Mouse (Mus musculus): ENCODE results near the gene Chd9.

Gene Chd9

DNA sequence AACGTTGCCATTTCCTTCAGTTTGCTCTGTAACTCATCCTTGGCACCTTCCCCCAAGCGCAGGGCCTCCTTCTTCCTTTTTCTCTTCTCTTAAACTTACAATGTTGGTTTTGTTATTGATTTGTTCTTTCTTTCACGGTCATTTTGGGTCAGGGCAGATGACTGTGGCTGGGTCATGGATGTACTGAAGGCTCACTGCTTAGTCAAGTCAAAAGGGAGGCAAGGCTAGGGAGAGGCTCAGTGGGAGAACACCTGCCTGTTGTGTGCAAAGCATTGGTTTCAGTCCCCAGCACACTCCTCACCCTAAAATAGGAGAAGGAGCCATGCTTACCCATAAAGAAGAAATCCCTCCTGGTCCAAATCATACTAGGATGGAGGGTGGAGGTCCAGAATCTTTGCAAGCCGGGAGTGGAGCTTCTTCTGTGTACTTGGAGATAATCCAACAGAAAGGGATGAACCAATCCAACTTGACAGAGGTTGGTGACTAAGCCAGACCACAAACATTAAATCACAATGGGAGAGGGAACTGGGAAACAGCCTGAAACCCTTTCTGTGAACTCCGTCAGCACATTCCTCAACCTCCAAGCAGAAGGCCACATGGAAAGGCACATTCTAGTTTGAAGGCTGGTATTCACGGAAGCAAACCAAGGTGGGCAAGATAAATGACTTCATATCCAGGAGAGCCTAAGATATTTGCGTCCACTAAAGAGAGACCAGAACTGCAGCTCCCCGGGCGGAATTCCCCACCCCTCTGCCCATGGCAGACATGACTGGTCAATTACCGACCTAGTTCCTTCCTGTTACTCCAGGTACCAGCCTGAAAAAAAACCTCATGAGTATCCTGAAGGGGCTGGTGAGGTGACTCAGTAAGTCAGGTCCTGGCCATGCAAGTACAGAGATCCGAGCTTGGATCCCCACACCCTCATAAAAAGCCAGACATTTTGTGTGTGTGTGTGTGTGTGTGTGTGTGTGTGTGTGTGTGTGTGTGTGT lies 11.9 kb downstream of the Chd9 start:
- no peak for DNase-seq (ENCODE audit: low spot score)

DNA sequence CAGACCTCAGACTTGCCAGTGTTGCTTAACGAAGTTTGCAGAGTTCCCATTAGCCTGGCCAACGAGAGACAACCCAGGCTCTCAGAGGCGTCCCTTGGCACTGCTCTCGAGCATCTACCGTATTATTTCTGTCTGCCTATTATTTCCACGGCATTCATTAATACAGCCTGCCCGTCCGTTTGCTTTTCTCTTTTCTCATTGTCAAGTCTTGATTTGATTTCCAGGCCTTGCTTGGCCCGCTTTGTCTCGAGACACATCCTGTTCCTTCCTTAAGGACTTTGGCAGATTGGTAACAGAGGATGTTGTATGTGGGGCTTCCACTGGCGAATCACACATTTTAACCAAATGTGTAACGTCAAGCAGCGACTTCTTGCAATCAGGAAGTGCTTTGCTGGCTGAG lies 13.2 kb downstream of the Chd9 start:
- no peak for DNase-seq (ENCODE audit: low spot score)

DNA sequence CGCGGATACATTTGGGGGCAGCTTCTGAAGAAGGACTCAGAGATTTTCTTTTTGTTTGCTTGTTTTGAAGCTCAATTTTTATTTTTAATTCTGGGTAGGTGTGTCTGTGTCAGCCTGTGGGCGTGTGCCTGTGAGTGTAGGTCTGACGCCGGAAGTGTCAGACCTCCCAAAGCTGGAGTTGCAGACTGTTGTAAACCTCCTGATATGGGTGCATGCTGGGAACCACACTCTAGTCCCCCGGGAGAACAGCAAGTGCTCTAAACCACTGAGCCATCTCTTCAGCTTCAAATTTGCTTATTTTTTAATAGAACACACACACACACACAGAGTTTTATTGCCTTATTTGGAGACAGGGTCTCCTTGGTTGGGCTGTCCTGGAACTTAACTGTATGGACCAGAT lies 15.0 kb downstream of the Chd9 start:
- DNase-seq (ENCODE audit: low spot score) = no peak

DNA sequence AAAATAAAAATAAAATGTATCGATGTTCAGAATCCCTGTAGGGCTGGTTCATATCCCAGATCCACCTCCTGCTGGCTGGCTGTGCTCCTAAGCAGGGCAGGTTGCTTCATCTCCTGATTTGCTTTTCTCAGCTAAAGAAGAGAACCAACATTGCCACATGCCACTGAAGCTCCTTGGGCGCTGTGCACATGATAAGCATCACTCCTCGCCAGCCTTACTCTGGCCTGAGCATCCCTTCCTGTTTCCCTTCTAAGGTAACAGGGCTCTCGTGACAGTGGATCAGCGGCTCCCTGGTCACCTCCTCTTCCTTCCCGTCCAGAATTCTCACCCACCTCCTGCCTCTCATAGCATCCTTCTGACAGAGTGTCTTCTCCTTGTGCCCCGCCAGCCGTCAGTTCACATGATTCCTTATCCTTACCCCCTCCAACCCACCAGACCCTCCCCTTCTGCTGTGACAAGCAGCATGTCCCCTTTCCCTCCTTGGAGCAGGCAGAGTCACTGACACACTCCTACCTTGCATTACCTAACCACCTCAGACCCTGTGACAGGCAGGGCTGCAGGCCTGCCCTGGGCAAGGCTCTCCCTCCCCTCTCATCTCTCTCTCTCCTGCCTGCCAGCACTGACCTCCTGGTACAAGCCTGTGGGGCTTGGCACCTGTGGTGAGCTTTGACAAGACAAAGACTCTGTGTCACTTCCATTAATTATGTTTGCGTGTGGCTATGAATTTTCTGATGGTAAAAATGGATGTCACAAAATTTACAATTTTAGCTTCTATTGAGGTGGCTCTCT lies 16.2 kb downstream of the Chd9 start:
- no peak for DNase-seq (ENCODE audit: low spot score)

DNA sequence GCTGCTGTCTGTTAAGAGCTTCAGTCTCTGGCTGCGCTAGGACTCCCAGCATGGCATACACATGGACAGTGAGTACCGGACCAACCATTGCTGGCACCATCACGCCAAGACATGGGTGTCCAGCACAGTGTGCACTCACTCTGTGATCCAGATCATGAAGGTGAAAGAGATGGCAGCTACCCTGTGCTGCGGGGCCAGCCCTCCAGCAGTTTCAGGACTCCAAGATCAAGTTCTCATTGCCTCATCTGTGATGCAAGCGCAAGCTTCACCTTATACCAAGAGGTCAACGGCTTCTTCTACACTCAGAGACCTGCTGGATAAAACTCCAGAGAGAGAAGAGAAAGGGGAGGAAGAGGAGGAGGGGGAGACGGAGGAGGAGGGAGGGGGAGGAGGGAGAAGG lies 19.8 kb downstream of the Chd9 start:
- DNase-seq (ENCODE audit: low spot score) = no peak

DNA sequence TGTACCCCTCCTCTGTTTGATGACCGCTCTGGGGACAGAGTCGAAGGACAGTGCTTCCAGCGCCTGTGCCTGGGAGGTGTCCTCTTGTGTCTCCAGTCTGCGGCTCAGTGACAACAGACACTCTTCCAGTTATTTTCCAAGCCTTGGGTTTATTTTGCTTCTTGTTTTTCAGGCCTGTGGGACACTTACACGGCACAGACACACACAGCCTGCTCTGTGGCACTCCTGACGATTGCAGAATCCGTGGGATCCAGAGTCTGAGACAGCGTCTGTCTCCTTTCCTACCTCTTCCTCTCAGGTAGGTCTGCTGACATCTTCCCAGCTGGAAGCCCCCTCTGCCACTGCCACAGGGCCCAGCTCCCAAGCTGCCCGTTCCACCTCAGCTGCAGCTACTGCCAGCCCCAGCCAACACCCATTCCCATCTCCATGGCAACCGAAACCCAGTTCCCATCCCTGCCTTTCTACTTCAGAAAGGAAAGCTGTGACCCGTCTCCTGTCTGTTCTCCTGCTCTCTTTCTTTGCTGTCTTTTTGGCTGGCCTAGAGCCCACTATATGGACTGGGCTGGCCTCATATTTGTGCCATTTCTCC lies 21.4 kb downstream of the Chd9 start:
- no peak for DNase-seq (ENCODE audit: low spot score)

DNA sequence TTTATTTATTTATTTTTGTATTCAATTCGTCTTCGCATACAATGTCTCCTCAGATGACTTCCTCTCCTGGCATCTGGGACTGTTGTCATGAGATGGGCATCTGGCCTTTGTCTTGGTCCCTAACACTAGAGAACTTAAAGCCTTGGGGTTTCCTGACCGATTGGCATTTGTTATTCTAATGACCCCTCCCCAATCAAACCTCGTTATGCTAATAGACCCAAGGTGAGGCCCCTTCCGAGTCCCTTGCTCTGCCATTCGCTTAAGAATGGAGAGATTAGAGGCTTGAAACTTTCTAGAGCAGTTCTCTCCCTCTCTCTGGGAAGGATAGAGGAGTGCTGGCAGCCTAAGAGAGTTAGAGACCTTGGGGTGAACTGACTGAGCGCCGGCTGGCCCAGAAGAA lies 23.4 kb downstream of the Chd9 start:
- DNase-seq (ENCODE audit: low spot score) = no peak

DNA sequence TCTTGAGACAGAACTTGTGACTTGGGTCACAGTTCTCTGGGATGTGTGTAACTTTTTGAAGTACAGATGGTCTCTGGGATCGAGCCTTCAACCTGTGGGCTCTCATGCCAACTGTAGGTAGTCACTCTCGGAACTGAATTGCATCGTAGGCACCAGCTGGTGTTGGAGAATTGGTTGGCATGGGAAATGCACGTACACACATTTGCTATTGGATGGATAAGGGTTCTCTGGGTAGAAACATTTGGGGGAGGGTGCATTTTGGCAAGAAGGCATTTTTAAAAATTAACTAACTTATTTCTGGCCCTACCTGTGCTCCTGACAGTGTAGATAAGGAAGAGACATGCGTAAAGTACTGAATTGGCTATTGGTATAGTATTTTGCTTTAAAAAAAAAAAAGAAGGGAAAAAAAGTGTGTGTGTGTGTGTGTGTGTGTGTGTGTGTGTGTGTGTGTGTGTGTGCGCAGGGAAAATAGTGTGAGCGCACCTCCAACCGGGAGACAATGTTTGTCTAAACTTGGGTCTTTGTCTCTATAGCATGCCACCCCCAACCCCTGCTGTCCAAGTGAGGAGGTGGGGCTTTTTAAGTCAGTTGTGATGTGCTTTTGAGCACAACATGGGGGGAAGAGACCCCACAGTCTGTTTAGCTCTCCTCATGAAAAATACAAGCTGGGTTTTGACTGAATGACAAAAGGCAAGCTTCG lies 26.0 kb downstream of the Chd9 start:
- DNase-seq (ENCODE audit: low spot score) = no peak

DNA sequence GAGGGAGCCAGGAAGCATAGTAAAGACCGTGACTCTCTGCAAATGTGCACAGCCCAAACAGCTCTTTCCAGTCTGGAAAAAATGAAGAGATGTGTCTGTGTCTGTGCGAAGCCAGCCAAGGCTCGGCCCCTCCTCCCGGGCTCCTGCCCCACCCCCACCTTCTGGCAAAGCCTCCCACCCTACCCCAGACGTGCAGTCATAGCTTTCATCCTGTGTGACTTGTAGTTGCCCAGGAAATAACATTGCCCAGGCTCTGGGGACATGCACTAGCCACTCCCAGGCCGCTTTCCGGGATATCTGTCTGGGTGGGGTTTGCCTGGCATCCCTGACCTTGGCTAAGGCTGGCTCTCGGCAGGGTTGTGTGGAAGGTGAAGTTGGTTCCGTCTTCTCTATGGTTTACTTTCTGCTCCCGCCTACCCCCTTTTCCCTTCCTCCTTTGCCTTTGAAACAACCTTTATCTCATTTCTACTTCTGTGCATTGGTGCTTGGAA lies 26.6 kb downstream of the Chd9 start:
- DNase-seq (ENCODE audit: low spot score) = peak; percentile 32

DNA sequence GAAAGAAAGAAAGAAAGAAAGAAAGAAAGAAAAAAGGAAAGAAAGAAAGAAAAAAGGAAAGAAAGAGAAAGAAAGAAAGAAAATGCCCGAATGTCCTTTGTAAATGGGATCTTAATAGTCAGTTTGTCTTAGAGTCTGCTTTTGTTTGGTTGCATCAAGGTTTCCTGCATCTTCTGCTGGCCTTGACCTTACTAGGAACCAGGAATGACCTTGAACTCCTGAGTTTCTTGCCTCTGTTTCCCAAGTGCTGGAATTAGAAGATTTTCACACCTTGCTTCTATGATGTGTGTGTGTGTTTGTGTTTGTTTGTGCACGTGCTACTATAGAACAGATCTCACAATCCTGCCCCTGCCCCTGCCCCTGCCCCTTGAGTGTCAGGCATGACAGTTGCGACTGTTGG lies 28.0 kb downstream of the Chd9 start:
- DNase-seq (ENCODE audit: low spot score) = no peak

DNA sequence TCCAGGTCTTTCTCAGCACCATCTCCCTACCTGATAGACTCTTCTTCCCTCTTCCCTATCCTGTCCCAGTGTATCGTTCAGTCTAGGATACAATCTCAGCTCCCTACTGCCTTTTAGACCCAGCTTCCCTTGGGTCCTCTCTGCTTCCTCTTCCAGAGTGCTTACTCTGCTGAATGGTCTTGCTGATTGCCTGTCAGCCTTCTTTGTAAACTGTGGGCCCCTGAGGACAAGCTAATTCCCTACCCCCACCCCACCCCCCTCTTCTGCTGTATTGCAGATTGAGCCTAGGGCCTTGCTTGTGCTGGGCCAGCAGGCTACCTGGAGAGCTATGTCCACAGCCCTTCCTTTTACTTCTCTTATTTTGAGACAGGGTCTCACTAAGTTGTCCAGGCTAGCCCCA lies 28.8 kb downstream of the Chd9 start:
- no peak for DNase-seq (ENCODE audit: low spot score)

DNA sequence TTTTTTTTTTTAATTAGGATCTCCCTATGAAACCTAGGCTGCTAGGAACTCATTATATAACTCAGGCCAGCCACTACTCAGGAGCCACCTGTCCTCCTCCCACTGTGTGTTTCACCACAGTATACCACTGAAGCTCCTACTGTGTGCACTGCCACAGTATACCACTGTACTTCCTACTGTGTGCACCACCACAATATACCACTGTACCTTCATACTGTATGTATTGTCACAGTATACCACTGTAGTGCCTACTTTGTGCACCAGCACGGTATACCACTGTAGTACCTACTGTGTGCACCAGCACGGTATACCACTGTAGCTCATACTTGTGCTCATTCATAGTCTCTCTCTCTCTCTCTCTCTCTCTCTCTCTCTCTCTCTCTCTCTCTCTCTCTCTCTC lies 29.9 kb downstream of the Chd9 start:
- DNase-seq (ENCODE audit: low spot score) = no peak

DNA sequence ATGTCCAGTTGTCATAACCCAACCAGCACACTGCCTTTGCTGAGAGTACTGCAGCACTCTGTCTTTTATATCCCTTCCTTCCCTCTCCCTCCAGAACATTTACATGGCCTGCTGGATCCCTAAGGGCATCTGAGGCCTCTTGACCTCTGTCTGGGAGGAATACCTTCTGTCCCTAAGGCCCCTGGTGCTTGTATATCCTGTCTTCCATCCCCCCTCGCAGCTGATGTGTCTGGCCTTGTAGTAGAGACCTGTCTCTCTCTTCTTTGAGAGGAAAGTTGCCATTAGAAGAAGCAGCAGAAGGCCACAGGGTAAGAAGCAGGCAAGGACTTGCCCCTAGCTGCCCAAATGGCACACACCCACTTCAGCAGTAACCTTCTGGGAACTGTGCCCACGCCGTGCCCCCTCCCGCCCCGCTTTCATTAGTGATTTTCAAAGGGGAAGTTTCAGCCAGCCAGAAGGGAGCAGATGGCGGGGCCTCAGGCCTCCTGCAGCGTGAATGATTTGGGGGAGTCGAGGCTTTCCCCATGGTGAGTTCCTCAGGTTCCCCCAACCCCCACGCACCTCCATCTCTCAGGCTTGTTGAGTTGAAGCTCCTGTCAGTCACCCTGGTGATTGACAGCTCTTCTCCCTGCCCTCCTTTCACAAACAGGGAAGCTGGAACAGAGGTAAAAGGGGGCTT lies 33.3 kb downstream of the Chd9 start:
- peak; percentile 22 for DNase-seq (ENCODE audit: low spot score)

DNA sequence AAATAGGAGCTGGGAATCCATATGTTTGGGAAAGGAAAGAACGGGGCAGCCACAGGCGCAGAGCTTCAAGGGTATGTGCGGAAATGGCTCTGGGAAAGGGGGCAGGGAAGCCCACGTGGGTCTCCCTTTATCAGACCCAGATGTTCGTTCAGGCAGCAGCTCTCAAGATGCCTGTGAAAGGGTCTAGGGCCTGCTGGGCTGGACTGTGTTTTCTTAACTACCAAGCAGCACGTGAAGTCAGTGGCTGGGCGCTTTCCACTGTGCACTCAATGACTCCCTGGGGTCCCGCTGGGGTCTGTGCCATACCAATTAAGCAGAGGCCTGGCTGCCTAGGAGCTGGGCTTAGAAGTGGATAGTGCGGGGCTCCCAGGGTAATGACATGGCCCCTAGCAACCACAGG lies 33.9 kb downstream of the Chd9 start:
- DNase-seq (ENCODE audit: low spot score) = peak; percentile 74

DNA sequence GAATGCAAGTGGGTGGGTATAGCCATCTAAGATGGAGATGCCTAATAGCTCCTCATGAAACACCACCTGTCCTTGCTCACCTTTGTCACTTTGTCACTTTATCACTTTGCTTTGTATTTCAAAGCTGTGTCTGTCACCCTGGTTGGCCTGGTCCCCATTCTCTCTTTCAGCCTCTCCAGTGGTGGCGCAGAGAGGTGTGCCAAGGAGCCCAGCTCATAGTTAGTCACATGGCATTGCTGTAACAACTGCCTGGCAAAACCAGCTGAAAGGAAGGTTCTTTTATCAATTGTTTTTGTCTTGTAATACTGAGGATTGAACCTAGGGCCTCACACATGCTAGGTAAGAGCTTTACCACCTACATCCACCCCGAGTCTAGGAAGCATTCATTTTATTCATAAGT lies 38.9 kb downstream of the Chd9 start:
- no peak for DNase-seq (ENCODE audit: low spot score)

DNA sequence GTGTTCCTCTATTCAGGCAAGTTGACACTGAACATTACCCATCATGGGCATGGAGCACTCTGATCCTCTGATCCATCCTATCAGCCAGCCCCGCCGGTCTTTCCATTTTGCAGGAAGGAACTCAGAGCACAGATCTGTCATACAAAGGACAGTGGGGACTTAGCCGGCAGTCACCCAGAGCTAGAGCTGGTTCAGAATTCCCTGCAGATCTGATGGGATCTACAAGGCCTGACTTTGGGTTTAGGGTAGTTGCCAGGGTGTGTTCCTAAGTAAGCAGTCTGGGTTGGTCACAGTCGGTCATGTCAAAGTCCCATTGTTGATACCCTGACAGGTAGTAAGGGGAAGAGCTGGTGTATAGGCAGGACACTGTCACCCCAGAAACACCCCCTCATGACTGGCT lies 39.8 kb downstream of the Chd9 start:
- no peak for DNase-seq (ENCODE audit: low spot score)

DNA sequence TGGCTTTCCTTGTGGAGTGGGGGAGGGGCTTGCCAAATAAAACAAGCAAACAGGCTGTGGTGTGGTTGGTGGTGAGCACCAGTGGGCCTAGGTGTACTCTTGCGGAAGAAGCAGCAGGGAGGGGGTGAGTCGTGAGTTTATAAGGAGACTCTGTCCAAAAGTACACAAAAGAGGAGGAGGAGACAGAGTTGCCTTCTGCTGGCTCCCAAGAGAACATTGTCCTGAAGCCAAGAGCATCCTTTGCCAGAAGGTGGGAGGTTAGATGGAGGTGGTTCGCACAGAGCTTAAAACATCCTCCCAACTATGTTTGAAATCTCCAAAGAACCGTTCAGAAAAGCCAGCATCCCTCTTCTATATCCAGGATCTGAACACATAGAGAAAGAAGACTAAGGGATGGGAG lies 40.2 kb downstream of the Chd9 start:
- no peak for DNase-seq (ENCODE audit: low spot score)

DNA sequence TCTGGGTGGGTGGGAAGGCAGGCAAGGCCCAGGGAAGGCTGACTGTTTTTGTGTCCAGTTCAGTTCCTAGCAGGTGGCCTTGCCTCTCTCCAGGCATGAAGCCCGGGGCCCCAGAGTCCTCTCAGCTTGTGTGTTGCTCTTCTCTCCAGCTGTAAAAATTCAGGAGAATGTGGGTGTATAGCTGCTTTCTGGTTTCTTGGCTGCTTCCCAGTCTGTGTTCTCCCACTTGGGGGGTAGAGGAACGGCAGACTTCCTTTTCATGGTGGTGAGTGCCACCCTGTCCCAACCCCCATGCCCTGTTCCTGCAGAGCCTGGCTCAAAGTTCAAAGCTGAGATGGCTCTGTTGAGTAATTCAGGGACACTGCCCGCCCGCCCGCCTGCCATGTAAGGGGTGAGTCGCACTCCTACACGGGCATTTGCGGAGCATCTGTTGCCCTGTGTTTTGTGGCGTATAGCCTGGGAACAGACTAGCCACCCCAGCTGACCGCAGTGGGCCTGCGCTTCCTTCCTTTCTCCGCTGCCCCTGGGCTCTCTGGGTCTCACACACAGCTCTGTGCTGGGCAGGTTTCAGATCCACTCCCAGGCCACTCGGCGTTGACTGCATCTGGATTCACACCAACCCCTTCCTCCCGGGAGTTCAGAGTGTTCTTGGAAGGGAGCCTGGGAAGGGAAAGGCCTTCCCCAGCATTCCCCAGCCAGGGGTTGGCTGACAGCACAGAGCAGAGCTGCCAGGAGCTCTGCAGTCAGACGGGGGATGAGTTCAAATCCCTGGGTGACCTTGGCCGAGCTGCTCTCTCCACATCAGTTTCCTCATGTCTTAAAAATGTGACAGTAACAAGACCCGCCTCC lies 41.1 kb downstream of the Chd9 start:
- DNase-seq (ENCODE audit: low spot score) = no peak

DNA sequence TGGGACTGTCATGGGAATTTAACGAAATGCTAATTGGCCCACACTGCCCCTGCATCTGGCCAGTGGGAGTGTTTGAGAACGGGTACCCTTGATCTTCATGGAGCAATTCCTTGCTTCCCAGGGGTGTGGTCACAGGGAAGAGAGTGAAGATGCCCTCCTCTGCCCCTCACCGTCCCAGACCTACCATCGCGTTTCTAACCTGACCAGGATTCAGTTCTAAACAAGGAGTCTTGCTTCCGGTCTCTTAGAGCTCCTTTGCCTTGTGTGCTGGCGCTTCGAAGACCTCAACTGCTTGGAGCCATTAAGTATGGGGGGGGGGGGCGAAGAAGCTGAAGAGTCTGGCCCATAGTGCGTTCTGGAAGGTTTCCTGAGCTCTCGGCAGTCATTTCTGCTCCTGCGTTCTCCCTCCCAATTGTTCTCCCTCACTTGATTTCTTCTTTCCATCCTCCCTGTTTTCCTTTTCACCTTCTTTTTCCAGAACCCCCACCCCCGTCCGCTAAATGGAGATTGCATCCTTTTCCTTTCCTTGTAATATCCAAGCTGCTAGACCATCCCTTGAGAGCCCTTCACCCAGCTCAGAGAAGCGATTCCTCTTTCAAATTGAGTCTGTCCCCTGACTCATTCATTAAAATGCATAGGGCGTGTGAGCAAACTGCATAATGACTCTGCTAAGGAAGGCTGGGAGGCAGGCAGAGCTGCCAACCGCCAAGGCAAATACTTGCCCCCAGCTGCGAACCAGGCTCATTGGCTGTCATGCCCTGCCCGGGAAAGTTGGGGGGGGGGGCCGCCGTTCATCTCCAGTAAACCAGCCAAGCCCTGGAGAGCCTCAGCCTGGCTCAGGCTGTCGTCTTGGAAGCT lies 42.0 kb downstream of the Chd9 start:
- DNase-seq (ENCODE audit: low spot score) = no peak

Measured in yolk sac, embryonic 10.5 days (tissue).